Mouse (Mus musculus) bone marrow, adult 2 months (tissue): Measurements from ENCODE around the gene Dok5.

Experiments
- CTCF ChIP-seq: fragments of 200-500 bp; IDR thresholded peaks from 2 replicates; pipeline ENCODE4 v1.5.1; 2011; ENCODE audit warnings: low read length, control low read depth; ENCODE audit not compliant: control insufficient read depth, insufficient read depth
- POLR2A ChIP-seq: fragments of 200-500 bp; IDR thresholded peaks from 2 replicates; pipeline ENCODE4 v1.6.1; 2011; ENCODE audit warnings: low read depth, mild to moderate bottlenecking, control low read depth, low read length, borderline replicate concordance; ENCODE audit not compliant: control insufficient read depth

GRCm38 (mm10) chr2:170912589-170913223 lies 181.1 kb downstream of the Dok5 start:
- TF ChIP-seq POLR2A (no peak), CTCF (no peak)
